Mouse (Mus musculus) c-Kit-positive CD71-positive TER-119-negative erythroid progenitor cells, embryonic 14.5 days (primary cell): ENCODE data around the gene Hpca.

ENCODE experiments used
- DNase-seq: peaks from one replicate; pipeline ENCODE4 v3.0.0-alpha.2; 2013; ENCODE audit warnings: low read depth

Hpca gene

DNA sequence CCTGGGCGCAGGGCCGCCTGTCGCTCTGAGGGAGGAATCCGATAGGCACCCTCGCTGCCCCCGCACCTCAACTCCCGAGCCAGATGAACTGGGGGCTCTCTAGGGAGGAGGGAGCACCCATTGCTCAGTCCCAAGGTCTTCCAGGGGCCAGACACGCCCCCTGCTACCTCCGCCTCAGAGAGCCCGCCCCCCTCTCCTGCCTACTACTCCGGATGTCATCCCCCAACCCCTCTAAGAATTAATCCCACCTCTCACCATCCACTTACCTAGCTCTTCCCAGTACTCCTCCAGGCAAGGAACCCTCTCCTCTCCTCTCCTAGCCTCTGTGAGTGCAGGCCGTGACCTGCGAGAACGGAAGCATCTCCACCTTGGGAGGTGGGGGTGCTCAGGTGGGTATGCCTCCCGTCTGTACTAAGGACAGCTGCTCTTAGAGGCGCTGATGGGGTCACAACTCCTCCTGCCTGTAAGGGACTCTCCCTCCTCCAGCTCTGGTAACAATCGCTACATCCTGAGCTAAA, at the start of gene Hpca:
Gene Hpca (minus strand): TSS at position 468 of the 518 bp plus-strand sequence.
- DNase-seq, result no peak

DNA sequence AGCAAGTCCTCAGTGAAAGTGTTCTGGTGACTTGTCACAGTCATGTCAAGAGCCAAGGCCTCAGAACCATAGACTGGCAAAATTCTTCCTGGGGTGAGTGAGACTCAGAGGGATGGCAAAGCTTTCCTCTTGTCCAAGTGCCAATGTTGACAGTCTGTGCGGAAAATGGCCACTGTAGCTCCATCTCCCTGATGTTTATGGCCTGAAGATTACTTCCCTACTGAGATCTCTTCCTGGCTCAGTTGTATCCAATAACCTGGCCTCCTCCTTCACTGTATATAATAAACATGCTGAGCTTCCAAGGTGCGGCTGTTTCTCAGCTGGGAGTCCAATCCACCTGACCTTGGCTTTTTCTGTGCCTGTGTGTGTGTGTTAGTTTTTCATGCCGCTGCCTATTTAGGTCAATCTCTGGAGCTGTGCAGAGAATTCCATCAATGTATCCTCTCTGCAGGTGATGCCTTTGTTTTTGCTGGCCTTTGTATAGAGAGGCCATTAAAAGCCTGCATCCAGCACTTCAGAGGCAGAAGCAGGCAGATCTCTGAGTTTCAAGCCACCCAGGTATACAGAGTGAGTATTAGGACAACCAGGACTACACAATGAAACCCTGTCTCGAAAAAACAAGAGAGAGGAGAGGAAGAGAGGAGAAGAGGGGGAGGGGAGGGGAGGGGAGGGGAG, 39.9 kb upstream of the Hpca start:
- no peak for DNase-seq

DNA sequence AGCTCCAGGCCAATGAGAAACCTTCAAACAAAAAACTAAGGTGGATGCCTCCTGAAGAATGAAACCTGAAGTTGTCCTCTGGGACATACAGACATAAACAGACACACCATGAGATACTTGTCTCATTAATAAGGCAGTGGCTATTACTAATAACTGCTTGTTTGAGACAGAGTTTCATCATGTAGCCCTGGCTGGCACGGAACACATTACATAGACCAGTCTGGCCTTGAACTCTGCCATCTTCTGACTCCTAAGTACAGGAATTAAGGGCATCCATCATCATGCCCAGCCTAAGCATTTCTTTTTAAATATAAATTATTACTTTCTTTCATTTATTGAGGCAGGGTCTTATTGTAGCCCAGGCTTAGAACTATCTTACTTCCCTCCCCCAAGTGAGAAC, 39.2 kb upstream of the Hpca start:
- no peak for DNase-seq

DNA sequence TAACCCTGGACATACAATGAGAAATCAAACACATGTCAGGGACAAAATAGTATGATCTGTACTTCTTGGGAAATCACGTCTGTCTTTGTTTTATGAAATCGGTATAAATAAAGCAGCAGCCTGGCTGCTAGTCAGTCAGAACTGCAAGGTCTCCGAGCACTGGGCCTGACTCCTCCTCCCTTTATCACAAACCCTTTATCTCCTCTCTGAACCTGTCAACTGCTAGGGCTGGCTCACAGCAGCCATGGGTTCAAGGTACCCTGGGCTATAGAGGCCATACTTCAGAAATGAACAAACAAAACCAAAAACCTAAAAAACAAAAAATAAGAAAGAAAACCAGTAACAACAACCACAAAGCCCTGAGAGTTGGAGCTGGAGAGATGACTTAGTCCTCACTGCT, 36.7 kb upstream of the Hpca start:
- DNase-seq, result peak; percentile 44

DNA sequence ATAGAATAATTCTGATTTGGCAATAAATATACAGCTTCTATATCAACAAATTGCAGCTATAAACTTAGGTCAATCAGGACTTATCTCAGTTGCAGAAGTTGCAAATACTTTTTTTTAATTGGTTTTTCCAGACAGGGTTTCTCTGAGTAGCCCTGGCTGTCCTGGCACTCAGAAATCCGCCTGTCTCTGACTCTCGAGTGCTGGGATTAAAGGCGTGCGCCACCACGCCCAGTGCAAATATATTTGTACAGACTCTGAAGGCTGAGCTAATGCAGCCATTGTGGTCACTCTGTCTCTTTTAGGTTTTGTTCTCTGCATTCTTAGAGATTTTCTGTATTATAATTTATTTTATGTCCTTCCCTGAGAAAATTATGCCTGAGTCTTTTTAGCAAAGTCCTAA, 35.7 kb upstream of the Hpca start:
- no peak for DNase-seq

DNA sequence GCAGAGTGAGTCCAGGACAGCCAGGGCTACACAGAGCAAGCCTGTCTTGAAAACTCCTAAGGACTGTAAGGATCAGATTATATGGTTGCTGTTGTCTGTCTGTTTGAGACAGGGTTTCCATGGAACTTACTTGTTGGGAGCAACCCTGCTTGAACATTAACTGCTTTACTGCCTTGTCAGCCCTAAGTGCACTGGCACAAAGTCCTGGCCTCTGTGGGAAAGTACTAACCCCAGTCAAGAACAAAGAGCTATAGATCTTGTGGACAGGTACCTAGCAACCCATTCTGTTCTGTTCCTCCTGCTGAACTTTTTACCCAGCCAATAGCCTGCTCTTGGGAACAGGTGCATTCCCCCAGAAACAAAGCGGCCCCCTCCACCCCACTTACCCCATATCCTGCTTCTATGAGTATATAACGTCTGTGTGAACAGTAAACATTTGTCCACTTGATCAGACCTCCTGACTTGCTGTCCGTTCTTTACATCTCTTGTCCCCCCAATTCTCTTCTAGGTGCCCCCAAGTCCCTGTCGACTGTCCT, 29.5 kb upstream of the Hpca start:
- DNase-seq, result no peak

DNA sequence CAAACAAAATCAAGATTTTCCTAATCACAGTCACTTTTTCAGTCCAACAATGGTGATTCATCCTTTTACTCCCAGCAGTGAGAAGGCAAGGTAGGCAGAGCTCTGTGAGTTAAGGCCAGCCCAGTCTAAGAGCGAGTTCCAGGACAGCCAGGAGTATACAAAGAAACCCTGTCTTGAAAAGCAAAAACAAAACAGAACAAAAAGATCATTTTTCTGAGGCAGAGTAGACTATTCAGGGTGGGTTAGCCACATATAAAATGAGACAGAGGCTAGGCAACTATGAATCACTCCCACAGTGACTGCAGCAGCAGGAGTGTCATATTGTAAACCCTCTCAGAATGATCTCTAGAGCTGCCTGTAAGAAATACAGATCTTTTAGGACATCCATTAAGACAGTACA, 27.5 kb upstream of the Hpca start:
- DNase-seq, result no peak

DNA sequence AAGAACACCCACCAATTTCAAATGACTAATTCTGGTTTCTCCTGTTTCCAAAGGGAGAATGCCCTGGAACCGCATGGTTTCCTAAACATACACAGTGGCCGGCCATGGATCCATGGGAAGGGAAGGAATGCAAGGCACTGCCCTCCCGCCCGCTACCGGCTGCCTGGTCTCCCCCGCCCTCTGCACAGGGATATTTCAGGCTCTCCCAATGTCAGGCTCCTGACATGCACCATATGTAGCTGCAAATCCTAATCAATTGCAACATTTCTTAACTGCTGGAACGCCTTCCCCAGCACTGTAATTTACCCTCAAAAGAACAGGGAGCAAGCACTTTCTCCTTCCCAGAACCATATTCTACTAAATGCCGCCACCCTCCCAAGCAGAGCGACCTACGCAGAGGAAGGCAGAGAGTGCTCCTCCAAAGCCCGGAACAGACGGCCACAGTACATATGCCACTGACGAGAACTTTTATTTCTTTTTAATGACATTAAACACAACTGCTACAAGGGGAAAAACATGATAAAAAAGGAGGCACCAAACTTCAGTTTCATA, 25.8 kb upstream of the Hpca start:
- DNase-seq, result no peak

DNA sequence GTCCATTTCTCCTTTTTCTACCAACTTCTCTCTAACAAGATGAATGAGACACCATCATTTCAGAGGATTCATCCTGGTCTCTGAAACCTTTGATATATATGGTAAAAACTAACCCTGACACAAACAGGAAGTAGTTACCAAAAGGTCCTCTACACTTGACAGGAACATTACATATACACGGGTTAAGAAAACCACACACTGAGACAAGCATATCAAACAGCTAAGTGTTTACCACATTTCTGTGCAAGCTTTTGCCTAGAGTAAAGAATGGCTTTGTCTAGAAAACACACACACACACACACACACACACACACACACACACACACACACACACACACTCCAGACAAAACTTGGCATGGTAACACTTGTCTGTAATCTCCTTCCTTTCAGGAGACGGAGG, 24.6 kb upstream of the Hpca start:
- no peak for DNase-seq

DNA sequence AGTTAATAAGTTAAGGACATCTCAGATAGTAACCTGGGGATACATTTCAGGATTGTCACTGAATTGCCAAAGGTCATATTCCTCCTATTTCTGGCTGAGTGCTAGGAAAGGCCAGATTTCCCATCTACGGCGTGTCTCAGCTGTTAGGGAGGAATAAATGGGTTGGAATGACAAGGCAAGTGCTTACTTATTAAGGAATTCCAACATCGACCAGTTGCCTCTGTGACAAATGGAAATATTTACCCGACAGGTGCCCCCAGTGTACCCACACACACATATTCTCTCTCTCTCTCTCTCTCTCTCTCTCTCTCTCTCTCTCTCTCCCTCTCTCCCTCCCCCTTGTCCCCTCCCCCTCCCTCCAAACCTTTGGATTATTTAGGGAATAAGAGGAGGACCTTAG, 24.1 kb upstream of the Hpca start:
- no peak for DNase-seq

DNA sequence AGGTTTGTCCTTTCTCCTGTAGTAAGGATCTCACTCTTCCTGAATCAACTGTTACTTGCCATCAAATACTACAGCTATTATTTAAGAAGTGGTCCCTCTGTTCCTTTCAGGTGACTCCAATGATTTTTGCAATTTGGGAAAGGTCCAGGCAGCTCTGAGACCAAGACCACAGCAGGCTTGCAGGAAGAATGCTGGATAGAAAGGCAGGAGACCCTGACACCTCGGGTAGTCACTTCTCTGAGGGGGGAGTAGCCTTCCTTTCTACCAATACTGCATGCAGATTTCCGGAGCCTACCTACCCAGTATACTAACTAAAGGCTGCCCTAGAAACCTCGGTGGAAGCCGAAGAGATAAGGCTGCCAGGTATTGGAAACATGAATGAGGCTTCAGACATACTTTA, 23.6 kb upstream of the Hpca start:
- no peak for DNase-seq

DNA sequence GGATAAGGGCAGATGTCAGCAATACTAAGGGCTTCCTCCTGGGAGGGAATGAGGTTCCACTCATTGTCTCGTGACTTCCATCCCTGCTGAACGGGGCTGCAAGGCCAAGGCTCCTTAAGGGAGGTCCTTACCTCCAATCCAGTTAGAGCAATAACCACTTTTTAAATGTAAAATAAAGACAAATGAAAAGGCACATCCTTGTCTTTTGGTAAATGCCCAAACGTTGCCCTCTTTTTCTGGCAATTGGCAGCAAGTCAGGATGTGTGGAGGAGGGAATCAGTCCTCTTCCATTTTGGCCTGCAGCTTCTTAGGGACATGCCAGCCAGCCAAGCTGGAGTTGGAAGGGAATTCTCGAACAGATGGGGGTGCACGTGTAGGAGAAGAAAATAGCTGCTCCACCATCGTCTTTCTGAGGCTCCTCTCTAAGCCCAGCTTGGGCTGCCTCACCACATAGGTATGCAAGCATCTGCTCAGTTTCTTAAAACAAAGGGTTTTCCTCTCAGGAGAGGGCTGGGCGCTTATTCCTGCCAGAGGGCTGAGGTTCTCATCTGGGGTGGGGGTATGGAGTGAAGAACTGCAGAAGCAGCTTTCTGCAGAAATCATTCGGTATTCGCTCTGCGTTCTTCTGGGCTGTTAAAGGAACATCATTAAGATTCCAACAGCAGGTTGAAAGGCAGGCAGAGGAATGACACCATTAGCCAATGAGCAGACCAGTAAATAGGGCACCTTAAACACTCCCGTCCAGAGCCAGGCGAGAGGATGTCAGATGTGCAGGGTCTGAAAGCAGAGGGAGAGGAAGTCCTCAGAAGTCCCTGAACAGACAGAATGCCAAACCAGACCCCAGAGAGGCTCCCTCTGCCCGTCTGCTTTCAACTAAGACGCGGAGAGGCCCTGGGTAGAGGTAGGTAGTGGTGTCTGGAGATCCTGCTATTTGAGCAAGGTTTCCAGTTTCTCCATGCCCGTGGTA, 22.8 kb upstream of the Hpca start:
- DNase-seq, result no peak

DNA sequence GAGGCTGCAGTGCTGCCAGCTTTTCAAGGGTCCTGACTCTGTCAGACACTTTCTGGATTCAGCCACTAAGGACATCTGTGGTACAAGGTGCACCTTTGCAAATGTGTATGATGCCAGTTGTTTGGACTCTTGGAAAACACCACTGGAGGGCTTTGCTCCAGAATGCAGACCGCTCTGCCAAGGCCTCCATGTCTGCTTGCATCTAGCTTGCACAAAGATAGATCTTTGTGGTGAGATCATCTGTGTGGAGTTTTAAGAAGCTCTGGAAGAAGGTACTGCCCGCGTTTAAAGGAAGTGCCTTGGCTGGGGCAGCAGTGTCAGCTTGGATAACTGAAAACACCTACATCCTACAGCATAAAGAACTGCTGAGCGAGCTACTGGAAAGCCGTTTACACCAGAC, 21.7 kb upstream of the Hpca start:
- no peak for DNase-seq

DNA sequence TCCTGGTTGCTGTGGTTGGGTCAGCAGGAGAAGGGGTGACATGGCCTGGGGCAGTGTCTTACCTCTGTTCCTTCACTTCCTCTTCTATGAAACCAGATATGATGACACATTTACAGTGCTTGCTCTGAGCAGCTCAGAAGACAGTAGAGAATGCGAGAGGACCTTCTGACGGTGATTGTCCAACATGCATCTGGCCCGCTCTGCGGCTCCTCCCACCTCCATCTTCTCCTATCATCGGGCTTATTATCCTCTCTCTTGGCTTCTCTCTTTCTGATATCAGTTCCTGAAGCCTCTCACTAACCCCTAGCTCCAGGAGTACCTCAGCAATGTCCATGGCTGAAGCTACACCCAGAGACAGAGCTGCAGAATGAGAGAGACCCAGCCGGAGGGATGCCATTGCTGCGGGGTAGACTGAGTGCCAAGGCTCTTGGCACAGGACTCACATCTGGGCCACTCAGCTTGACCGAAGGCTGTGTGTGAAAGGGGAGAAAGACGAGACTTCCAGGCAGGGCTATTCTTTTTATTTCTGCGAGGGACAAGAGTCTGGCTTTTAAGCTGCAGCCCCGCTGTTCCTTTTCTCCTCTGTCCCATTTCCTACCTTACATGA, 20.7 kb upstream of the Hpca start:
- DNase-seq, result no peak

DNA sequence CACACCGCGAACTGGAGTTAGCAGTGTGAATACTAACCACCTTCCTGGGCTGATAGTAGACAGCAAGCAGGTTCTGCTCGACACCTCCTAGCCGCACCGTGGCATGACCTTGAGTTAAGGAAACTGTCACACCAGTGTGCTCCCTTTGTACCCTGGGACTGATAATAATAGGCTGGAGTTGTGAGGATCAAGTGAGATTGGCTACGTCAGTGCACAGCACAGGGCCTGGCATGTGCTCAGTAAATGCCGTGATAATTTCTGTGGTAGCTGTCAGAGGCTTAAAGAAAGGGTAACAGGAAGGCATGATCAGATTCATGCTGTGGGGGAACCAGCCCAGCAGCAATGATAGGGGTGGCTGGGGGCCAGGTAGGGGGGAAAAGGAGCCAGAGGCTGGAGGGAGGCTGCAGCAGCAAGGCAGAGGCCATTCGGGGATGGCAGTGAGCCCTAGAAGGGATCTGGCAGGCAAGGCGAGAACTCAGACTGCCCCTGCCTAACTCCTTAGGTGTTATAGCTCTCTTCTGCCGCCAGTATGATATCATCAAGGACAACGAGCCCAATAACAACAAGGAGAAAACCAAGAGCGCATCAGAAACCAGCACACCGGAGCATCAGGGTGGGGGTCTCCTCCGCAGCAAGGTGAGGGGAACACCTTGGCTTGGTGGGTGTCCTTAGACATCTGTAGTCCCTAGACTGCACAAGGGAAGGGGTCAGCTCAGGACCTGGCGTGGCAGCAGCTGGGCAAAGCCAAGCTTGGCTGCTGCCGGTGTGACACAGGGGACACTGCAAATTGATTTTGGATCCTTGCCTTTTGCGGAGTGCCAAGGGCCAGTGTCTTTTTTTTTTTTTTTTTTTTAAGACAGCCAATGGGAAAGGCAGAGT, 20.0 kb upstream of the Hpca start:
- DNase-seq, result no peak

DNA sequence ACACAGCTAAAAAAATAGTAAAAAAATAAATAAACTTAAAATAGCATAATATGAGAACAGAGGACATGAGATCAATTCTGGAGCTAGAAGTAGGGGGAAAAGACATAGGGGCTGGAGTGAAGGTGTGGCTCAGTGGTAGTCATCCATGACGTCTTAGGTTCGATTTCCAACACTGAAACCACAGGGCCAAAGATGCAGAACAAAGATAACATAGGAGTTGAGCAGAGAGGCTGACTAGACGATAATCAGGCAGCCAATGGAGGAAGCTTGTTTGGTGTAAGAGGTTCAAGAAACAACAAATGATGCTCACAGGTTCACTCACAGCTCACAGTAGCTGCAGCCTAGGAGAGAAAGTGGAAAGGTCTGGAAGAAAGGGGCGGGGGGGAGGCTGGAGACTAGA, 19.0 kb upstream of the Hpca start:
- DNase-seq, result peak; percentile 61

DNA sequence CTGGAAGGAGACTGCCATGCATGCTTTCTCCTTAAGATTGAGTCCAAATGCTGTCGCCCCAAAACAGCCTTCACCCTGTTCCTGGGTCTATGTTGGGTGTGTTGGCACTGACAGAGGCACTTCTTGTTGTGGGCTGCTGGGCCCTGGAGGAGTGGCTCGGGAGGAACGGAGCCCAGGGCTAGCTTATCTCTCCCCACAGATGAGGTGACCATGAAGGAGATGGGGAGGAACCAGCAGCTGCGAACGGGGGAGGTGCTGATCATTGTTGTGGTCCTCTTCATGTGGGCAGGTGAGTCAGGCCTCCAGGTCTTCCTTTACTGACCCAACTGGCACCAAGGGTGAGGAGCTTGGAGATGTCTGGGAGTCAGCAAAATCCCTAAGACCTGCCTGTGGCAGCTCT, 17.8 kb upstream of the Hpca start:
- peak; percentile 67 for DNase-seq

DNA sequence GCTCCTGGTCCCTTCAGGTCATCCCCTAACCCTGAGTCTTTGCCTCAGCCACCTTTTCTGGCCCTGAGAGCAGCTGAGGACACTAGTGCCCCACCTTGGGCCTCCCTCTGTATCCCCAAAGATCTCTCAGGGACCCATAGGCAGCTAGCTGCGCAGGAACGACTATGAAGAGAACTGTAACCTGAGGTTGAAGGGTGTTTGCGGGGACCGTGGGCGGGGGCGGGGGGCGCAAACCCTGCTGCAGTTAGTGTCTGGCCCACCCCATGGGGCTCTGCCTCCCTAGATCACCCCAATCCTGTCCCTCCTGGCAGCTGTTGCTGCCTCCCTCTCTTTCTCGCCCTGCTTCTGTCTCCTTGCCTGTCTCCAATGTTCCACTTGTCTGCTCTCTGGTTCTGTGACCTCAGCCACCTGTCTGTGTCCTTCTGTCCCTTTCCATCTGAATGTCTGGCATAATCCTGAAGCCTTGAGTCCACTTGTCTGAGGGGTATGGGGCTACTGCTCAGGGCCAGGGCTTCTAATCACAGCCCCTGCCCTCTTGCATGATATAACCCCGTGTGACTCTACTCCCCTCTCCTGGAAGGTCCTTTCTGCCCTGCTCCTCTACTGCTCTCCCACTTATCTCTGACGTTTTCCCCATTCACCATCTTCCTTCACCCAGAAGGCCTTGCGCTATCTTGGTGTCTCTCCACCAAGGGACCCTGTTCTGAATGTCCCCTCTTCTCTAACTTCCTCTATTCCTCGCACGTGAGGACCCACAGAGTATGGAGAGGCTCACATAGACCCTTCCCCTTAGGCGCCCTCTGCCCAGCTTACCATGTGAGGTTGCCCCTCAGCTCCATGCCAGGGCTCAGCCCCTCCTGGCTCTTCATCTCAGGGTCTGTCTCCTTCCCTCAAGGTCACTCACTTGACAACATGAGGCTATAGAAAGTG, 15.8 kb upstream of the Hpca start:
- no peak for DNase-seq

DNA sequence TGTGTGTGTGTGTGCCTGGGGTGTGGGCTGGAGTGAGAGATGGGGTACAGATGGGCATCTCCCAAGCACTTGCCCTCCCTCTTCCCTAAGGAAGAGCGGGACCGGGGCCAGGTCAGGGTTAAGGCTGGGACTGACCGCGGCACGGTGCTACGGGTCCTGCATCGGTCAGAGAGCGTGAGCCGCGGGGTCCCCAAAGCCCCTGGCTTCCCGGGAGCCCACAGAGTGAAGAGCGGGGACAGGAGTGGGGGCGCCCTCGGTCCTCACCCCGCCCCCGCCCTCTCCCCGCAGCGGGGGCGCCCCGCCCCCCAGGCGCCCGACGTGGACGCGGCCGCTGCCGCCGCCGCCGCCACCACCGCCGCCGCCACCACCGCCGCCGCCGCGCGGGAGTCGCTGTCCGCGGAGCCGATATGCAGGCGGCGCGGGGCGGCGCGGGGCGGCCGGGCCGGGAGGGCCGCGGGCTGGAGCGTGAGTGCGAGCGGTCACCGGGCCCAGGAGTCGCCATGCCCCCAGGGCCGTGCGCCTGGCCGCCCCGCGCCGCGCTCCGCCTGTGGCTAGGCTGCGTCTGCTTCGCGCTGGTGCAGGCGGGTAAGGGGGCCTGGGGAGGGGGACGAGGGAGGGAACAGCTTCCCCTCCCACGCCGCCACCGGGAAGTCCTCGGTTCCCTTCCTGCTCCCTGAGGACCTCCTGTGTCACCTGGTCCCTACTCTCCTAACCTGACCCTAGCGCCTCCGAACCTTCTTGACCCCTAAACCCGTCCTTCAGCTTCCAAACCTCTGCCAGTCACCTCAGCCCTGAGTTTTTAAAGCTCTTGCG, 14.9 kb upstream of the Hpca start, which contains the start of gene Fndc5:
Gene Fndc5 (plus strand): TSS at position 421 of the 813 bp plus-strand sequence.
- no peak for DNase-seq
